Mouse (Mus musculus) kidney, embryonic 16.5 days (tissue): ENCODE results near the gene Nav2. TPM values are rescaled to one million over a fixed set of nuclear protein-coding genes. Genes with fewer than 3 reads are reported as not detected.

Source experiments
- ATAC-seq: fragments of 200-750 bp; cut with Nextera tagmentation; 2 replicates; pipeline ENCODE4 v1.8.0; 2017; ENCODE audit warnings: moderate TSS enrichment; ENCODE audit not compliant: low FRiP score, low TSS enrichment
- H3K27ac ChIP-seq: fragments of 300-500 bp; sonication (generic); 2 replicates; pipeline ENCODE4 v1.5.1; 2014; ENCODE audit warnings: low read length
- H3K27me3 ChIP-seq: fragments of 300-500 bp; sonication (generic); 2 replicates; pipeline ENCODE4 v1.6.1; 2014; ENCODE audit warnings: low read length, control low read depth, mixed read lengths; ENCODE audit not compliant: insufficient read depth
- H3K36me3 ChIP-seq: fragments of 300-500 bp; sonication (generic); 2 replicates; pipeline ENCODE4 v1.6.1; 2014; ENCODE audit warnings: low read length, control low read depth, mixed read lengths; ENCODE audit not compliant: insufficient read depth
- H3K4me1 ChIP-seq: fragments of 300-500 bp; sonication (generic); 2 replicates; pipeline ENCODE4 v1.6.1; 2014; ENCODE audit warnings: low read length, control low read depth, mixed read lengths; ENCODE audit not compliant: insufficient read depth
- H3K4me2 ChIP-seq: fragments of 300-500 bp; sonication (generic); replicated peaks from 2 replicates; pipeline ENCODE4 v1.6.1; 2014; ENCODE audit warnings: low read depth, low read length
- H3K4me3 ChIP-seq: fragments of 300-500 bp; sonication (generic); 2 replicates; pipeline ENCODE4 v1.5.1; 2014; ENCODE audit warnings: mild to moderate bottlenecking, low read length
- H3K9ac ChIP-seq: fragments of 300-500 bp; sonication (generic); replicated peaks from 2 replicates; pipeline ENCODE4 v1.6.1; 2014; ENCODE audit warnings: low read length
- H3K9me3 ChIP-seq: fragments of 300-500 bp; sonication (generic); 2 replicates; pipeline ENCODE4 v1.6.1; 2016; ENCODE audit warnings: low read length, control low read depth
- WGBS: fragments of 180-500 bp; shearing (Covaris S2); extraction: QIAGEN DNeasy Blood & Tissue Kit; methylation state at CpG from one replicate; pipeline ENCODE4 v1.1.7; 2014; 5-methylcytosine and 5-hydroxymethylcytosine counted together
- polyA plus RNA-seq: library from polyadenylated mRNA; unstranded; fragments of >200 nt; fragmentation: Nextera tagmentation; extraction: Ambion mirVana; gene quantifications from 2 replicates; pipeline ENCODE4 v1.2.1, GENCODE M21; 2015

Nav2 gene
- polyA plus RNA-seq, 1 experiment from 2014 or later, result 22.6 TPM

DNA sequence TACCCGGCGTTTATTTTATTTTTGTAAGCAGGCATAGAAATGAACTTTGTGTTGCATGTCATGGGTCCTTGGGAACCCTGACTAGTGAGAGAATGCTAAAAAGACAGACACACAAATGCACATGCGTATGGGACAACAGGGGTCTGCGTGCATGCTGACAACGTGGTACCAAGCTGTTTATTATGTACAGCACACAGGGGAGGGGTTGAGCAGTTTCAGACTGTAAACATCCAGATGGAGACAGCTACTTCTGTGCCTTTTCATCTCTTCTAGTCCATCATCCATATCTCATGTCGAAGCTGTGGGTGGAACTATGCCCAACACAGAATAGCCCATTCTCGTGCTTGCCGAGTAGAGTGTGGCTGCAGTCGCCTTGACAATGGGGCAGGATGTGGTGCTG, 482.3 kb downstream of the Nav2 start:
- 82% methylated on average over 9 of the region's 9 CpGs for WGBS
- H3K4me2 ChIP-seq, result no peak overlapping the region
- H3K9ac ChIP-seq, result no peak overlapping the region
- ATAC-seq, result no peak
- no peaks in the 10 kb centered on the region for H3K9me3 ChIP-seq
- no peaks in the 10 kb centered on the region for H3K36me3 ChIP-seq
- no peak overlapping the region for H3K4me3 ChIP-seq
- H3K27me3 ChIP-seq, result no peaks in the 10 kb centered on the region
- no peak overlapping the region for H3K27ac ChIP-seq
- no peaks in the 10 kb centered on the region; the same call in 1 of the 2 replicates for H3K4me1 ChIP-seq

DNA sequence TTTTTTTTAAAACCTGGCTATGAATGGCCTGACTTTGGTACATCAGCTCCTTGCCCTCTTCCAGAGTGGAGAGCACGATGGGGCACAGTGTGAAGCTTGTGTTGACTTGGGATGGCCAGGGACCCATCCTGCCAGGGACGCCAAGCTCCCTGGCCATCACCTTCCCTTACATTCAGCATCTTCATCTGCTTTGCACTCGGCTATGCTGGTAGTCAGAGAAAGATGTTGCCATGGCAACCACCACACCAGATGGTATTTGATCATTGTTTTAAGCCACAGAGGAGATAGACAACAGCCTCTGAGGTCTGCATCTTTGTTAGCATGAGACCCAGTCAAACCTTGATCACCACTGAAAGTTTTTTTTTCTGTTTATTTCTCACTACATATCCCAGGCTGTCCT, 483.7 kb downstream of the Nav2 start:
- H3K27ac ChIP-seq, result no peak overlapping the region
- H3K4me2 ChIP-seq, result no peak overlapping the region
- 74% methylated on average over 3 of the region's 3 CpGs for WGBS
- no peaks in the 10 kb centered on the region; the same call in 1 of the 2 replicates for H3K4me1 ChIP-seq
- no peaks in the 10 kb centered on the region for H3K27me3 ChIP-seq
- H3K9ac ChIP-seq, result no peak overlapping the region
- ATAC-seq, result no peak
- no peak overlapping the region for H3K4me3 ChIP-seq
- no peaks in the 10 kb centered on the region for H3K9me3 ChIP-seq
- H3K36me3 ChIP-seq, result no peaks in the 10 kb centered on the region

DNA sequence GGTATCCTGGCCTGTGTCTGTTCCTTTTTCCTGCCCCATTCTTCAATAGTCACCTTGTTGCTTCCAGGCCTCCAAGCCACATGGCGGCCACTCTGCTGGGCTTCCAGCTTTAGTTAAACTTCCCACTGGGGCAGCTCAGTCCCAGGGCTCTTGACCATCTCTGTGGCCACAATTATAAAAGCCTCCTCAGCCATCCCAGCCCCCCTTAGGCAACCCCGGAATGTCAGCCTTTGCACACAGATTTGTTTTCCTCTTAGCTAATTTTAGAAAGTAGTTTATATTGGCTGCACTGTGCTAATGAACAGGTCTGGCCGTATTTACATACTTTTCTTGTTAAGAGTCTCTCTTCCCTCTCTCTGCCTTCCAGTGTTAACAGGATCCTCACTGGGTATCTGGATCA, 484.3 kb downstream of the Nav2 start:
- H3K27ac ChIP-seq, result no peak overlapping the region
- no peak overlapping the region for H3K4me2 ChIP-seq
- H3K27me3 ChIP-seq, result no peaks in the 10 kb centered on the region
- ATAC-seq, result no peak
- 63% methylated on average over 3 of the region's 3 CpGs for WGBS
- H3K36me3 ChIP-seq, result no peaks in the 10 kb centered on the region
- no peaks in the 10 kb centered on the region for H3K9me3 ChIP-seq
- H3K9ac ChIP-seq, result no peak overlapping the region; the same call in 1 of the 2 replicates
- no peaks in the 10 kb centered on the region; the same call in 1 of the 2 replicates for H3K4me1 ChIP-seq
- H3K4me3 ChIP-seq, result no peak overlapping the region

DNA sequence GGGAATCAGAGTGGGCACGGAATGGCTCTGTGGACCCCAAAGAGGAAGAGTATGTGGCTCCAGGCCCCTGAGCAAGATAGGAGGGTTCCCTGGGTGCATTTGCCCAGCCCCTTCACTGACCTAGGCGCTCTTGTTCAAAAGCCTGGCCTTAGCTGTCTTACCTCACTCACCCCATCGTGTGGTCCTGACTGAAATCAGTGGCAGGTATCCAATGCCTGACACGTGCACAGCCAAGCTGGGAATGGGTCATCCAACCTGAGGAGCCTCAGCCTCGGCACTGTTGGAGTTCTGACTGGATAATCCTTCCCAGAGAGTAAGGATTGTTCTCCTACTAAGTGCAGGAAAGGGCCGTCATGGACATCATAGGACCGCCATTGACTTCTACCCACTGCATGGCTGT, 485.3 kb downstream of the Nav2 start:
- H3K9me3 ChIP-seq, result no peaks in the 10 kb centered on the region
- H3K4me1 ChIP-seq, result no peaks in the 10 kb centered on the region; the same call in 1 of the 2 replicates
- ATAC-seq, result no peak
- 90% methylated on average over 7 of the region's 7 CpGs for WGBS
- no peak overlapping the region for H3K4me2 ChIP-seq
- no peaks in the 10 kb centered on the region for H3K27me3 ChIP-seq
- H3K36me3 ChIP-seq, result no peaks in the 10 kb centered on the region
- no peak overlapping the region for H3K27ac ChIP-seq
- no peak overlapping the region for H3K4me3 ChIP-seq
- H3K9ac ChIP-seq, result no peak overlapping the region

DNA sequence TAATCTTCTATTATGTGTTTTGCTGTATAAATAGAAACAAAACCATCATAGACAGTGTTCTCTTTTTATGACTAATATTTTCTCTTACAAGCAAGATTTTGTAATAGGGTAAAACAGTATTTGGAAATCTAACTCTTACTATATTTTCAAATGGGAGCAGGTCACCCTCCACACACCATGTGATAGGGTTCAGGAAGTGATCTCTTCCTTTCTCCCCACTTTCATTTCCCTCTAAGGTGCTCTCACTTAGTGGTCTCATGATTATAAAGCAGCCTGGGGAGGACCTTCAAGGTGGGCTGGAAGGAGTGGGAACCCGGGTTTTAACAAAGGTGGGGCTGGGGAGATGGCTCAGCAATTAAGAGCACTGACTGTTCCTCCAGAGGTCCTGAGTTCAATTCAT, 487.7 kb downstream of the Nav2 start:
- no peak for ATAC-seq
- 74% methylated on average over 1 of the region's 1 CpGs for WGBS
- Histone ChIP-seq H3K27ac (no peak overlapping the region), H3K27me3 (no peaks in the 10 kb centered on the region), H3K4me1 (no peaks in the 10 kb centered on the region; the same call in 1 of the 2 replicates), H3K9ac (no peak overlapping the region), H3K4me3 (no peak overlapping the region), H3K36me3 (no peaks in the 10 kb centered on the region), H3K4me2 (no peak overlapping the region), H3K9me3 (no peaks in the 10 kb centered on the region)

DNA sequence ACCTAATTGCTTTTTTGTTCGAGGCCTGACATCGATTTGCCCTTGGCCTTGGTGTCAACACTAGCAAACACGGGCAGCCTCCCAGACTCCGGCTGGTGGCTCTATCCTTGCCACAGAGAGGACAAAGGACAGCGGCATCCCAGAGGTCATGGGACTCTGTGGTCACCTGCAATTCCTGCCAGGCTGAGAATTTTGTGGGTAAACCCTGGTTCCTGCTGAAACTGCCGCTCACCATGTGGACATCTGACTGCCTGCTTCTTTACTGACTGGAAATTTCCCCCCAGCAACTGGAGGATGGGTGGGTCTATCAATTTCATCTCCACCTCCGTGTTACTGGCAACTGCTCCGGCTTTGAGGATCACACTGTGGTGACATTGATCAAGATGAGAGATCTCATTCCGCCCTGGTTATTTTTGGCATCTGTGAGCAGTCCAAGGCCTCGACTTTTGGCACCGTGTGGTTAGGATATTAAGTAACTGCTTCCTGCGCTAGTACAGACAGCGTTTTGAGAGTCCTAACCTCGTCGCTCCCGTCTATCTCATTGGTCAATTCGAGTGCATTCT, 489.0 kb downstream of the Nav2 start:
- 62% methylated on average over 17 of the region's 17 CpGs for WGBS
- Histone ChIP-seq H3K4me1 (no peaks in the 10 kb centered on the region; the same call in 1 of the 2 replicates), H3K9me3 (no peaks in the 10 kb centered on the region), H3K4me2 (no peak overlapping the region), H3K27me3 (no peaks in the 10 kb centered on the region), H3K27ac (no peak overlapping the region), H3K4me3 (no peak overlapping the region), H3K36me3 (no peaks in the 10 kb centered on the region), H3K9ac (no peak overlapping the region)
- no peak for ATAC-seq

DNA sequence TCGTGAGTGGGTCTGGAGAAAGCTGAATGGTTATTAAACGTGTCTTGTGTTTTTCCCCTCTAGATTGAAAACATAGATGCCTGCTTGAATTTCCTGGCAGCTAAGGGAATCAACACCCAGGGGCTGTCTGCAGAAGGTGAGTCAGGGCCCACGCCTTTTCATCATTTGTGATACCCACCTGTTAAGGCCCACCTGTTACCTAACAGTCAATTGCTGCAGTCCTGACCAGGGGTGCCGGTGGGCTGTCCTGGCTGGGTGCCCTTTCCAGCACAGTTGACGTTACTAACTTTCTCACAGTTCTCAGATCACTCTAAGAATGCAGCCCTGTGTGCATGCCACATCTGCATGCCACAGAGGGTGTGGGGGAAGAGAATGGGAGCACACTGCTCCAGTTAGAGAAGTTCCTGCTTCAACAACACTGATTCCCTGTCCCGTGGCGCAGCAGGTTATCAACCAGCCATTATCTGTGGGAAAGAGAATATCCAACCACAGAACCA, 489.6 kb downstream of the Nav2 start:
- Histone ChIP-seq H3K4me3 (no peak overlapping the region), H3K4me1 (no peaks in the 10 kb centered on the region; the same call in 1 of the 2 replicates), H3K27ac (no peak overlapping the region), H3K27me3 (no peaks in the 10 kb centered on the region), H3K36me3 (no peaks in the 10 kb centered on the region), H3K9me3 (no peaks in the 10 kb centered on the region), H3K4me2 (no peak overlapping the region), H3K9ac (no peak overlapping the region)
- 69% methylated on average over 7 of the region's 7 CpGs for WGBS
- no peak for ATAC-seq

DNA sequence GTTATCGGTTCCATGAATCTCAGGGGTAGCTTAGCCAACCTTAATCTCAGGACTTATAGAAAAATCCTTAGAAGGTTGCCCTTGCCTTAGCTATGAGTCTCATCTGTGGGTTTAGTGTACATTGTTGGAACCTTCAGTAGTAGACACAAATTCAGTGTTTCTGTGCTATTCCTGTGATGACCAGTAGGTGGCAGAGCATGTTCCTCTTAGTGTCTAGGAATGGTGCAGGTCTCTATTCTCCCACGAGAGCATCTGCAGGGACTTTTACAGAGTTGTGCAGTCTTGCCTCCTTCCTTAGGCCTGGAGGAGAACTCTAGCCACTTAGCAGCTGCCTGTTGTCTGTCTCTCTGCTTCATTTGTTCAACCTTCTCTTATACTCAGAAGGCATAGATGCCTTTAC, 490.8 kb downstream of the Nav2 start:
- Histone ChIP-seq H3K9ac (no peak overlapping the region), H3K4me3 (no peak overlapping the region), H3K4me2 (no peak overlapping the region), H3K27ac (no peak overlapping the region), H3K9me3 (no peaks in the 10 kb centered on the region), H3K4me1 (no peaks in the 10 kb centered on the region), H3K27me3 (no peaks in the 10 kb centered on the region), H3K36me3 (no peaks in the 10 kb centered on the region)
- no peak for ATAC-seq
- WGBS, result 36% methylated on average over 2 of the region's 2 CpGs

DNA sequence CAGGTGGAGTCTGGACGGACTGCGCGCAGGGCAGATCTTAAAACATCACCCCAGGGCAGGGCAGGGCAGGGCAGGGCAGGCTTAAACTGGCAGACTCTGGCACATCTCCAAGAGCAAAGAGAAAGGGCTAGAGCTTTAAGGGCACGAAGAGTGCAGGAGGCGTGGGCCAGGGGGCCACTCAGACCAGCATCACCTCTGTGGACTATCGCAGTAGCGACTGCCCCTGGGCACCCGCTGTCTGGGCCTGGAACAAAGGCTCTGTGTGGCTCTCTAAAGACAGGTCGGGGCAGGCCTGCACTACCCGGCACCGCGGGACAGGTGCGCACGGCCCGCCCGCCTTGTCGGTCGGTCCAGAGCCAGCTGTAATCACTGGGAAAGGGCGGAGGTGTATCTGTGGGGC, 491.9 kb downstream of the Nav2 start:
- WGBS, result 78% methylated on average over 19 of the region's 19 CpGs
- ATAC-seq, result peak; percentile 46; the same call in 1 of the 2 replicates
- Histone ChIP-seq H3K27me3 (no peaks in the 10 kb centered on the region), H3K4me2 (no peak overlapping the region), H3K4me3 (no peak overlapping the region), H3K36me3 (no peaks in the 10 kb centered on the region), H3K27ac (no peak overlapping the region), H3K4me1 (no peaks in the 10 kb centered on the region), H3K9ac (no peak overlapping the region), H3K9me3 (no peaks in the 10 kb centered on the region)

DNA sequence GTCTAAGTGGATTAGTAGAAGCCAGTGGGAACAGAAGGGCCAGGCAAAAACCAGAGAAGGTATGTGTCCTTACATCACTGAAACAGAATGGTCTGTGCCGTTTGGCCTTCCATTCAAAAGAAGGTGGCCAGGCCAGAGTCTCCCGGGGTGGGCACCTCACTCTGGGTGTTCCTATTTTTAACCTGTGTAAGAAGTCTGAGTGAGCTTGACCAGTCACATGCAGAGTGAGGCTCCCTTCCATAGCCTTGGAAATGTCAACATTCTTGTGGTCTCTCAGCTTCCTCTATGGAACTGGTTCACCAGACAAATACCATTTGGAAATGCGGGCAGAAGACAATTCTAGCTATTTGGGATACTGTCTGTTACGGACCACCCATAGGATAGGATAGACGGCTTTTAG, 494.0 kb downstream of the Nav2 start:
- Histone ChIP-seq H3K4me2 (no peak overlapping the region), H3K36me3 (no peaks in the 10 kb centered on the region), H3K27ac (no peak overlapping the region), H3K27me3 (no peaks in the 10 kb centered on the region), H3K9ac (no peak overlapping the region), H3K9me3 (no peaks in the 10 kb centered on the region), H3K4me3 (no peak overlapping the region), H3K4me1 (no peaks in the 10 kb centered on the region)
- no peak for ATAC-seq
- 88% methylated on average over 5 of the region's 5 CpGs for WGBS
